ENCODE assay signal across 26 mouse cellular contexts in genomic region chr8:48728006-48728405, GRCm38 (mm10).
"Had no signal": no experiment of that assay in that cellular context is flagged by ENCODE, and none has a peak within 500 bp of the region (broad histone marks: within the 10 kb centered on the region; RNA-seq: fewer than 3 reads in every experiment).

No protein-coding gene starts in this region.

- H3K9me3 ChIP-seq: heart, embryonic 13.5 days; heart, embryonic 15.5 days; hindbrain, embryonic 10.5 days; hindbrain, embryonic 12.5 days; limb, embryonic 10.5 days; limb, embryonic 12.5 days; liver, embryonic 13.5 days; liver, embryonic 15.5 days had no signal

- H3K9ac ChIP-seq: heart, embryonic 13.5 days; heart, embryonic 15.5 days; hindbrain, embryonic 12.5 days; hindbrain, embryonic 14.5 days; limb, embryonic 12.5 days; liver, embryonic 13.5 days; liver, embryonic 15.5 days had no signal

- H3K4me3 ChIP-seq: gastrocnemius, adult 2 months; heart, adult 2 months; heart, embryonic 13.5 days; heart, embryonic 15.5 days; hindbrain, embryonic 10.5 days; hindbrain, embryonic 12.5 days; layer of hippocampus, adult 2 months; left cerebral cortex, adult 2 months; limb, embryonic 10.5 days; limb, embryonic 12.5 days; liver, embryonic 13.5 days; liver, embryonic 15.5 days had no signal

- DNase-seq: gastrocnemius, adult 2 months; gastrocnemius, postnatal 10 days; gastrocnemius, postnatal 25 days; heart, adult 2 months; heart, postnatal 4 days; kidney, adult 18-20 months; kidney, adult 8-10 months; kidney, postnatal 10 days; kidney, postnatal 25 days; kidney, postnatal 4 days; liver; liver, embryonic 13.5 days had no signal

- H3K27me3 ChIP-seq: heart, embryonic 13.5 days; heart, embryonic 15.5 days; hindbrain, embryonic 12.5 days; limb, embryonic 12.5 days; liver, embryonic 13.5 days; liver, embryonic 15.5 days had no signal

- ATAC-seq: hindbrain, embryonic 16.5 days; inflammation-experienced regulatory T-cells, adult 6 months; intestine, postnatal 0 days had no signal

- H3K36me3 ChIP-seq: heart, embryonic 13.5 days; heart, embryonic 15.5 days; hindbrain, embryonic 10.5 days; hindbrain, embryonic 12.5 days; limb, embryonic 10.5 days; limb, embryonic 12.5 days; liver, embryonic 13.5 days; liver, embryonic 15.5 days had no signal

- H3K4me1 ChIP-seq: heart, embryonic 13.5 days; heart, embryonic 15.5 days; liver, embryonic 13.5 days; liver, embryonic 15.5 days had no signal

- H3K4me2 ChIP-seq: heart, embryonic 11.5 days; heart, embryonic 13.5 days; heart, embryonic 15.5 days; hindbrain, embryonic 12.5 days; hindbrain, embryonic 14.5 days; limb, embryonic 12.5 days; liver, embryonic 13.5 days; liver, embryonic 15.5 days had no signal

- H3K27ac ChIP-seq: gastrocnemius, adult 2 months; heart, adult 2 months; heart, embryonic 13.5 days; heart, embryonic 15.5 days; hindbrain, embryonic 10.5 days; hindbrain, embryonic 12.5 days; hindbrain, embryonic 14.5 days; layer of hippocampus, adult 2 months; left cerebral cortex, adult 2 months; limb, embryonic 10.5 days; limb, embryonic 12.5 days; liver, embryonic 13.5 days; liver, embryonic 15.5 days had no signal
